Mouse (Mus musculus) T-cell, adult 2 months (primary cell): ENCODE measurements around the gene Tom1l1.
"Not testable (repeated sequence)": the region's sequence is repeated elsewhere in the genome, so short reads cannot be mapped to it uniquely, and the experiment has no call there.

Experiments
- DNase-seq: peaks from one replicate; pipeline ENCODE4 v3.0.0; 2022; ENCODE audit warnings: low spot score

Tom1l1 gene

DNA sequence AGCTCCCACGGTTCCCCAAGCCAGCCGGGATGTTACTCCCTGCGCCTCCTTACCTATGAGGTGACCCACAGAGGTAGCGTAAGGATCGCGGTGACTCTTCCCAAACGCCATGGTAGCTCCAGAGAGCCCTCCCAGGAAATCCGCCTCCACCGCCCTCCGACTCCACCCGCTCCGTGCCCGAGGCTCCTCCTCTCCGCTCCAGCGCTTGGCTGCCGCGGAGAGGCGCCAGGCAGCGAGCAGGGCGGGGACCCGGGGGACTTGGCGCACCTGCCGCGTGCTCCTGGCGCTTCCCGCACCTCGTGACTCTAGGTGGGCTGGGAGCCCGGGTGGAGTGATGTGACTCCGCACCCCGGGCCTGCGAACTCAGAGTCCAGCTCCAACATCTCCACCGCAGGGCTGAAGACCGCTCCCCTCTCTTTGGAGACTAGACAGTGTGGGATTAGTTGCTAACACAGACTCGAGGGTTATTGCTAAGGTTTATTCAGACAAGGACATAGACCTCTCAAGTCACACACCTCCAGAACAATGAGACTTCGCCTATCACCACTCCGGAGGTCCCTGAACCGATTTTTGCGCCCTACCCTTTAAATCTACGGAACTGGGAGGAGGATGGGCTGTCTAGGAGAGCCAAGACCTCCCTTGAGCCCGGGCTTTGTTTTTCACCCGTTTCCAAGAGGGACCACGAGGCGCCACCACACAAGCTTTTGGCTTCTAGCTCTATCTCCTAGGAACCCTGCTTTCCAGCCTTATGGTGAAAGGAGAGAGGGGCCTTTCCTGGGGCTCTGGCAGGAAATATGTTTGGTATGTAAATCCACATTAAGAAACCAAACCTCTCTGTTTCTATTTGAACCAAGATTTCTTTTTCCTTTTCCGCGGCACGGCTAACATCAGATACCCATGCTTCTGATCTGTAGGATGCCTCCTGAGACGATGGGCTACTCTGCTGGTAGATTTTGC lies at the start of gene Tom1l1:
Gene Tom1l1, minus strand, starts transcription at position 907 of the 957 bp plus-strand sequence.
- DNase-seq, result no peak

DNA sequence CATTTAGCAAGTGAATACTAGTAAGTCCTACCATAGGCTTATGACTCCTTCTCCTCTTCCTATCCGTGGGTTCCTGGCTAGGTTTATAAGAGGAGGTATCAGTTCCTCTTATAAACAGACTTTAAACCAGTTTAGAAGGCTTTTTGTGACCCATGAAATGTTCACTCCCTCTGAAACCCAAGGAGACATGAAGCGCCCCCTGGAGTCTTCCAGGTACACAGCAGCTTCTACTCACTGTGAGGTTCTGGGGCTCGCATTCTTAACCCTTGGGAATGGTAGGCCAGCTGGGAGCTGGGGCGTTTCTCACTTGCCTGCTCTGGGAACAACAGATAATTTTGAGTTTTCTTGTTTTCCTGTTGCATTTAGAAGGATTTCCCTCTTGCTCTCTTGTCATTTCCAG lies 45.4 kb upstream of the Tom1l1 start:
- no peak for DNase-seq

DNA sequence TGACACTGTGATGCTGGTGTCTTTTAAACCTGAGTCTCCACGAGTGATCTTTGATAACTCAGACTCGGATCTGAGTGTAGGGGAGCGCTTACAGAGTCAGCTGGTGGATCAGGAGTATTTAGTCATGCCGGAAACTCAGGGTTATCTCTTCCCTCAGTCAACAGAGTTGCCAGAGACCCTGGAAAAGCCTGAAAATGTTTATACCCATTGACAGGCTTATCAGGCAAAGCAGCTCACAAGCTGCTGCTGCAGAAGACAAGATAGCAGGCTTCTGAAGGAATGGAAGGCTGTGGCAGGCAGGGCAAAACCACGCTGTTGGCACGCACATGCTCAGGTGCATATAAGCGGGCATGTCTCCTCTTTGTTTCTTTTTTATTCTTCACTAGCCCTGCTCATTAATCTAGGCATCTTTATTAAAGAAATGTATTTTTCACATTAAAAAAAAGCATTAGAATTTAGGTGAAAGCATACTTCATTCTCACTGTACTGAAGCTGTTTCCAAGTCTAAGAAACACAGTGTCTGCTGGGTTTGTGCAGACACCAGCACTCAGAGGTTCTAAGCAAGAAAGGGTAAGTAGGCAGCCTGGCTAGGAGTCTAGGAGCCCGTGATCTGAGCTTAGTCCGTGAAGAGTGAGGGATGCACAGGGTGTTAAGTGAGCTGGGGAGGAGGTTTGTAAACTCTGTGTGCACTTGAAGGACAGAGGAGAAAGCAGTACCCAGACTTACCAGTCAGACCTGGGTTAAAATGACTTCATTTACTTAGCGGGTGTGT lies 39.4 kb upstream of the Tom1l1 start:
- DNase-seq, result no peak

DNA sequence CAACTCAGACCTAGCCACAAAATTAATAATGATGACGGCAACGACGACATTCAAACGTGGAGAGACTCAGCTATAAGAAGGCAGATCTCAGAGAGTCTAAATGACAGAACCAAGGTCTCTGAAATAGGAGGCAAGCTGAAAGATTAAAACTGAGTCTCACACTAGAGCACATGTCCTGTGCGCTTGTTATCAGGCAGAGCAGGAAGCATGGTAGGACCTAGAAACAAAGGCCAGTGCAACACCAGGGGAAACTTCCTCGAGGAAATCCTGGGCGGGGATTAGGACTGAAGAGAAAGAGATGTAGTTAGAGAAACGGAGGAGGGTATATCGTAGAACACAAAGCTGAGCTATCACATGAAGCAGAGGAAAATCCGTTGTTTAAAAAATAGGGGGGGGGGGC lies 38.6 kb upstream of the Tom1l1 start:
- DNase-seq, result no peak

DNA sequence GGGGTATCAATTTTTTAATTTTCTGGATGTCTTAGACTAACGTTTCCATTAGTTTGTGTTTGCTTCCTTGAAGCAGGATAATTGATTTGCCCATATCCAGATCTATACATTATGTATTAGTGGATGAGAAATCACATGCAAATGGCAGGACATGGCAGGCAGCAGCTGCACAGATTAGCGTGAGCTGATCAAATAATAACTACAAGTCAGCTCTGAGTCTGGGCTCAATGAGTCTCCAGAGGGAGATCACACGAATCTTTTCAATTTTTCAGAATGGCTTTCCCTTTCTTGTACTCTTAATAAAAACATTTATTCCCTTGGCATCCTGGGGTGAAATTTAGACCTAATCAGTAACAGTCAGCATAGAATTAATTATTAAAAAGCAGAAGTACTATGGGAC lies 34.1 kb upstream of the Tom1l1 start:
- DNase-seq, result no peak

DNA sequence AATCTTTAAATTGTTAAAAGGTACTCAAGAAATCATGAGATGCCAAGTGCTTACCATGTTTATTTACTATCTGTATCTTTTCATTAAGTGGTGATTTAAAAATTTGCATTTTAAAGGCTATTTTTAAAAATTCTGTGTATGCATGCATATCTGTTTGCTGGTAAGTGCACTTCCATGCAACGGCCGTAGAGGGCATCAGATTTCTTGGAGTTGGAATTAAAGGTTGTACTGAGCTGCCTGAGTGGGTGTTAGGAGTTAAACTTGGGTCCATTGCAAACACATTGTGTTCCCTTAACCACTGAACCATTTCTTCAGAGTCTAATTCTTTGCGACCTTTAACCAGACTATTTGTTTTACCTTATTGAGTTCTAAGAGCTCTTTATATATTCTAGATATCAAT lies 29.6 kb upstream of the Tom1l1 start:
- no peak for DNase-seq

DNA sequence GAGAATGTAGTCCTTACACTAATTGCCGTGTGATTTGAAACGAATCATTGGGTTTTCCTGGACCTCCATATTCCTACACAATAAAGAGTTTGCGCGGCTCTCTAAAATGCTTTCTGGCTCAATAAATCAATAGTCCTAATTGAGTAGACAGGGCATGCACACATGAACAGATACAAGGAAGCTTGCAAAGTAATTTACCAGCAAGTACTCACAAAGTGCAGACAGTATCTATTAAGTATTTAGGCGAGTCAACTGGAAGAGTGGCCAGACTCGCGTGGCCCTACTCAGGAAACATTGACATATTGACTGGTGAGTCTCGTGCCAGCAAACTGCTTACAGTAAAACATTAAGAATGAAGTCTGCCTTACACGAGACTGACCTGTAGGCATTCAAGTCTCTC lies 23.4 kb upstream of the Tom1l1 start:
- no peak for DNase-seq

DNA sequence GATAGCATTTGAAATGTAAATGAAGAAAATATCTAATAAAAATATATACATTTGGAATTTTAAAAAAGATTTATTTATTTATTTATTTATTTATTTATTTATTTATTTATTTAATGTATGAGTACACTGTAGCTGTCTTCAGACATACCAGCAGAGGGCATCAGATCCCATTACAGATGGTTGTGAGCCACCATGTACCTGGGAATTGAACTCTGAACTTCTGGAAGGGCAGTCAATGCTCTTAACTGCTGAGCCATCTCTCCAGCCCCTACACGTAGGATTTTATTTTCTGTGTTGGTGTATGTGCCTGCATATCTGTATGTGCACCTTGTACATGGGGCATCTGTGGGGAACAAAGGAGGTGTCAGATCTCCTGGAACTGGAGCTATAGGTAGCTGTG lies 19.0 kb upstream of the Tom1l1 start:
- not testable (repeated sequence) for DNase-seq

DNA sequence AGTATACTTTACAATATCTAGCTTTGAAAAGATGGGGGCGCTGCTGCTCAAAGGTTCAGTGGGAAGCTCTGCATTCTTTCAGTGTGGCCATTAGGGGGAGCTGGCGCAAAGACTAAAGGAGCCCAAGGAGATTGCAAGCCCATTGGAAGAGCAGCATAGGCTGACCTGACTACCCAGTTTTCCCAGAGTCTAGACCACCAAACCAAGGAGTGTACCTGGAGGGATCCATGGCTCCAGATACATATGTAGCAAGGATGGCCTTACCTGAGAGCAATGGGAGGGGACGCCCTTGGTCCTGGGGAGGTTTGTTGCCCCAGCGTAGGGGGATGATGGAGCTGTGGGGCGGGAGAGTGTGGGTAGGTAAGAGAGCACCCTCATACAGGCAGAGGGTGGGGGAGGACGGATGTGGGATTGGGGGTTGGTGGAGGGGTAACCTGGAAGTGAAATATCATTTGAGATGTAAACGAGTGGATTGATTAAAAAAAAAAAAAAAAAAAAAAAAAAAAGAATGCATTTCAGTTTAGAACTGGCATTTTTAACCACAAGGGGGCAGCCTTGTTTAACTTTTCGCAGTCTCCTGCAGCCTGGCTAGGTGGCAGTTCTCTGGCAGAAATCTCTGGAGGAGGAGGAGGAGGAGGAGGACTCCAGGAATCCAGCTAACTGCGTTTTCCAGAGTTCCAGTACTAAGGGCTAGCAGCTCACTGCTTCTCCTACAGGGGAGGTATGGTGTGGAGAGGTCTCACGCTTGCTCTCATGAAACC lies 9.5 kb upstream of the Tom1l1 start:
- no peak for DNase-seq

DNA sequence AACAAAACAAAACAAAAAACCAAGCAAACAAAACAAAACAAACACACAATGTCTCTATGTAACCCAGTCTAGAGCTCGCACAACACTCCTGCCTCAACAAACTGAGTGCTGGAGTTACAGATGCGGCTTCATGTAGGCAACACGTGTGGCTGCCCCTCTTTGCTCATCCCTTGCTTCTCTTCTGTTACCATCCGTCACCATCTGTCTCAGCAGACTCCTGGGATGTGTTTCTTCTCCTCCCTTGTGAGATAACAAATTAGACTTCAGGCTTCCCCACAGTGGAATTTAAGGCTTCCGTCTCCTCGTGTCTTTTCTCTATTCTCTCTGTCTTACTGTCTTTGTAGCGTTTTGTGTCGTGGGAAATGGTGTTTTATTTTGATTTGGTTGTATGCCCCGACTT lies 7.6 kb upstream of the Tom1l1 start:
- no peak for DNase-seq

DNA sequence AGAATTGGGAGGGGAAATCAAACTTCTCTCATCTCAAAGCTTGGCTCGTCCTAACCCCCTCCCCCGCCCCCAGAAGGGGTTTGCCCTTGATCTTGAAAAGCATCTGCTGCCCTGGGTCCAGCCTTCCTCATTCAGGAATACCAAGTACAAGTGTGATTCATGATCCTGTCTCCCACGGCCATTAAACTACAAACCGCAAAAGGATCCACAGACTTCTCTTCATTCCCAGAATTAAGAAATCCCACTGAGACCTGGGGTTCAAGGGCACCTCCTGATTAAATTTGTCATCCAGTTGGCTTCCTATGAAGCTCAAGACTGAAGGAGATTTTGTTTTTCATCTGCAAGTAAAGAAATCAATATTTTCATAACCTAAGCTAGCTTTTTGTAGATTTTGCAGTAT lies 6.0 kb upstream of the Tom1l1 start:
- DNase-seq, result no peak

DNA sequence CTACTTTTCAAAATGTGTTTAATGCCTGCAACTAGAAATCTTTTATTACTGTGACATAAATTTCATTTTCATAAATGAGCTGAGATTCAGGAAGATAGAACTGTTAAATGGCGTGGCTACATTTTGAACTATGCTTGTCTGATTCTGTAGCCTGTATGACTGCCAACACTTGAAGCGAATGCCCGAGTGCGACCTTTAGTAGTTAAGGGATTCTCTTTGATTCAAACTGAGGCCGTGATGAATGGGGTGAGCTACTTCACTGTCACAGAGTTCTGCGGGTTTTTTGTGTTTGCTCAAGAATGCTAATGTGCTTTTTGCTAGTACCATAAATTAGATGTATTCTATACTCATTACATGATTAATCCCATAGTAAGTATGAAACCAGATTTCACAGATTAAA lies 2.2 kb upstream of the Tom1l1 start:
- no peak for DNase-seq

DNA sequence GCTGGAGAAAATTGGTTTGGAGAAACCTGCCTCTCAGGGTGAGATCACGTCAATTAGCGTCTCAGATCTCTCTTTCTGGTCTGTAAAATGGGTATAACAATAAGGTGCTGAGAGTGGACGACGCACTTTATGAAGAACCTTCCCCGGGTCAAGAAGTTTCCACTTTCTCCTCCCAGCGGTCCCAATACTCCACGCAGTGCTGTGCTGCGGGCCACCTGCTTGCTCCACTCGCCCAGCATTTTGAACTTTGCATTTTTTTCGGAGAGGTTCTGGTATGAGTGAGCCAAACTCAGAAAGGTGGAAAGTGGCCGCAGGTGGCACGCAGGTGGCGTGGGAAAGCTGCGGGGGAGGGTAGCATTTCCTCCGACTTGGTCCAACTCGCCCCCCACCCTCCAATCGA lies 1.1 kb downstream of the Tom1l1 start:
- DNase-seq, result no peak

DNA sequence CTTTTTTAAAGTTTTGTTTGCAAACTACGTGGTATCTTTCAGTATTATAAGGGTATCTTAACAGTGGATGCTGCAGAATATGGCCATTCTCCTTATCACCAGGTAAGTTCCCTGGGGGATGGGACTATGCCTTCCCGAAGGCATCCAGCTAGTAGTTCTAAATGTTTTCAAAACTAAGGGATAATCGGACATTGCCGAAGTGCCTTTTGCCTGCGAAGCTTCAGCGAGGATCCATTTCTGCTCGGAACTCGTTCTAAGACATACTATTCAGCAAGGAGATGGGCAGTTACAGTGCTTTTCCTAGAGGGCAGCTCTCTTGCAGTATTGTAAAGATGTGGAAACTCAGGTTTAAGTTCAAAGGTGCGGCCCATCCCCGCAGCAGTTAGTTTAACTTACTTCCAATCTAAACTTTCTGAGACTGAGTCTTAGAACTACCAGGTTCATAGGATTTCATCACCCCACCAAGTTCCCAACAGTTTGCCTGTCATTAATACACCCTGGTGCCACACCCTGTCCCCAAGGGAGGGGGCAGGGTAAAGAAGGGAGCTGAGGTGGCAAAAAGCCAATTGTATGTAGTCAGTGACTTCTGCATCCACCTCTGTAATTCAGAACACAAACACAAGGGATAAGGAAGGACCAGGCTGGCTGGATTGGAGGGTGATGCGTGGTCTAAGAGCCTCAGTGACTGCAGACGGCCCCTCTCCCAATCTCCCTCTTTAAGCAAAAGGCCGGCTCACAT lies 1.7 kb downstream of the Tom1l1 start:
- no peak for DNase-seq

DNA sequence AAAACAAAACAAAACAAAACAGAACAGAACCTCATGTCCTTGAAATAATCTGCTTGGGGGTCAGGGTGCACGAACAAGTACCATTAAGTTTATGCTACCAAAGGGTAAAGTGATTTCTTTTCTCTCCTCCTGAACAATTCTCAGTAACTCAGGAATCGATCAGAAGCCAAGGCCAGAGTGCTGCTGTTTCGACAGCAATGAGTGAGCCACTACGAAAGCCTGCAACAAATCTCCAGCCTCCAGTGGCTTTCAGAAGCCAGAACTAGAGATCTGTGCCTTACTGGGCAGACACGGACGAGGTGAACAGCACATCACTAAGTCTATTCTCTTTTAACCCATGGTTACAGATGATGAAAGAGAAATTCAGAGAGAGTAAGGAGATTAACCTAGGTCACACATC lies 3.0 kb downstream of the Tom1l1 start:
- no peak for DNase-seq

DNA sequence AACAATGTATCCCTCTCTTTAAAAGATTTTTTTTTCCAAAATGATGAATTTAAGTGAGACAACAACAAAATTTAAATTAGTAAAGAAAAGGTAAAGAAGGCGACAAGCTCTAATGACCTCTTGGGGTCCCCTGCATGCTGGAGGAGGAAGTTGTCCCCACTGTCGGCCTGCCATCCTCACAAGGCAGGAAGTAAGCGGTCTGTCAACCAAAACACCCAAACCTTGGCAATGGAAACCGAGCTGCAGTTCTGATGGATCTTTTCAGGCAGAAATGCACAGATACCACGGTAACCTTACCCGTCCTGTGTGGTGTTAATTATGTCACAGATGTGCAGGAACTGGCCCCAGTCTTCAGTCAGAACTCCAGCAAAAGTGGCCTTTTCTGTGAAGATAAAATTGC lies 3.4 kb downstream of the Tom1l1 start:
- DNase-seq, result no peak

DNA sequence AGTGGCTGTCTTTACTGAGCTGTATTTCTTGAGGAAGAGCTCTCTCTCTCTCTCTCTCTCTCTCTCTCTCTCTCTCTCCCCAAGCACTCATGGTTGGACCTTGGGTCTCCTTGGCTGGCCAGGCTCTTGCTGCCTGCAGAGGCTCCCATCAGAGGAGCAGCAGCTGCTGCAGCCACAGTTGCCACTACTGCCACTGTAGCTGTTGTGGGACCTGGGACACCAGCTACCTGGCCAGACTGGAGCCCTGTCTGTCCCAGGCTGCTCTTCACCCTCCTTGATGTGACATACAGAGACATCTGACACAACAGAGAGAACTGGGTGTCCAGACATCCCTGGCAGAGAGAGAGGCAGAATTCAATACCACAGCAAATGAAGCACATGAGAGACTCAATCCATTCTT lies 7.0 kb downstream of the Tom1l1 start:
- DNase-seq, result no peak

DNA sequence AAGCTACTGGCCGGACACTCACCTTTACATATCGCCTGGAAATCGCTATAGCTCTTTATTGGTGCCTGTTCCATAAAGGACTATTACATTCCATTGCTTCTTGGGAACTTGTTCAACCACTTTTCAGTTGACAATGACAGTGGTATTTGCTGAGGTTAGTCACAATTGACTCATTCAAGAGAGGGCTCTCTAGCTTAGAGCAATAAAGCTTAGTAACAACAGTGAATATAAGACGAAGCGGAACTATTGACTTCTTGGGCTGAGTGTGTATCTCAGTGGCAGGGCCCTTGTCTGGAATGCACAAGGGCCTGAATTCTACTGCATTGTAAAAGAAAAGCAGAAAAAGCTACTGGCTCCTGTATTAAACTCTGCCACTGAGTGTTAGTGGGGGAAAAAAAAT lies 9.6 kb downstream of the Tom1l1 start:
- no peak for DNase-seq

DNA sequence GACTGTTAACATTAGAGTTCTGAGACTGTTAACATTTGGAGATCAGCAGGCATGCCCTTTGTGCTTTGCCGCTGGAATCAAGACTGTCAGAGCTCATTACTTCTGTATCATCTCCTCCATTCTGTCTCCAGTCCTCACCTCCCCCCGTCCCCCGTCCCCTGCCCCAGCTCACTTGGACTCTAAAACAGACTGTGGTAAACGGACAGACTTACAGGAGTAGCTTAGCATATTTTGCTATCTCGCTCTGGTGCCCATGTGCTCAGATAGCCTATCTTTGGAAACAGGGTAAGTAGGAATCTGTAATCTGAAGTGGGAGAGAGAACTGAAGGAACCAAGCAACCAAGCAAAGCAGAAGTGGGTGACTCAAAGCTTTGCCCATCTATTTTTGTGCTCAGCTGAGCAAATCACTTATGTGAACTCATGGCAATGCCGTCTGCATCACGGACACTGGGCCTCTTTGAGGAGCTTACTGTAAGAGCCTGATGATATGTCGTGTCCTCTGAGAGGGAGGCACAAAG lies 10.3 kb downstream of the Tom1l1 start:
- DNase-seq, result no peak

DNA sequence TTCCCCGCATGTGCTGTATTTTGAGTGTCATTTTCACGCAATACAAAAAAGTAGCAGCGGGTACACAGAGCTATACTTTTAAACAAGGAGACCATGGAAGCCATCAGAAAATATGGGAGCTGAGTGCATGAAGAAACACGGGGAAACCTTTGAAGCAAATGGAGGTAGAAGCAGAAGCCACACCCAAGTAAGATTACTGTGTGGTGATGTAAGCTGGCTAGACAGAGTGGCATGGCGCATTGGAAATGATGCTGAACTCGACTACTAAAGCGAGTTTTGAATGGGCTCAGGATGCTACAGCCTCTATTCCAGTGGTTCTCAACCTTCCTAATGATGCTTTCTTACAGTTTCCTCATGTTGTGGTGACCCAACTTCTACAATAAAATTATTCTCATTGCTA lies 11.1 kb downstream of the Tom1l1 start:
- no peak for DNase-seq

DNA sequence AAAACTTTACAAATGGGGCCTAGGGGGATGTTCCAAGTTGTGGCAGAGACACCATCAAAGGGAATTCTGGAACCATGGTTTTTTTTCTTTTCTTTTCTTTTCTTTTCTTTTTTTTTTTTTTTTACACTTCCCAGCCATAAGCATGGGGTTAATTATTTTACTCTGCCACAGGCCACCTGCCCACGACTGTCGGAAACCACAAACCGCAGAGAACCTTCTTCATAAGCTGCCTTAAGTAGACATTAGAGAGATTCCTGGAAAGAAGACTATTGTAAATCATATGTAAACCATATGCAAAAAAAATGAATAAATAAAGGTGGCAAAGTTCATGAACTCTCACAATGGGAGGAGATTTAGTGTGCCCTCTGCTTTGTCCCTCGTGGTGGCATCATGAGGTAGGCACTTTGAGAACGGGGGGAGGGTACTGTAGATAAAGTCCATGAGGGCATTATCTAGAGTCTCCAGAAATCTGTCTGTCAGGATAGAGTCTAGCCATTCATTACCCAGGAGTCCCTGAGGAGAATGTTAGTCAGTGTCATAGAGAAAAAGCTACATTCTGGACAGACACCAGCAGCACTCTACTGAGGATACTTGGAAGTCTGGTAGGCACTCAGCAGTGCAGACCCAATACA lies 12.6 kb downstream of the Tom1l1 start:
- no peak for DNase-seq
